Mouse (Mus musculus): ENCODE measurements around the gene Smyd3. TPM values are rescaled to one million over a fixed set of nuclear protein-coding genes. Genes with fewer than 3 reads are reported as not detected.
"Not testable (repeated sequence)": the region's sequence is repeated elsewhere in the genome, so short reads cannot be mapped to it uniquely, and the experiment has no call there.

Gene Smyd3
- polyA plus RNA-seq, 1 experiment from 2014 or later, result 9.5 TPM

DNA sequence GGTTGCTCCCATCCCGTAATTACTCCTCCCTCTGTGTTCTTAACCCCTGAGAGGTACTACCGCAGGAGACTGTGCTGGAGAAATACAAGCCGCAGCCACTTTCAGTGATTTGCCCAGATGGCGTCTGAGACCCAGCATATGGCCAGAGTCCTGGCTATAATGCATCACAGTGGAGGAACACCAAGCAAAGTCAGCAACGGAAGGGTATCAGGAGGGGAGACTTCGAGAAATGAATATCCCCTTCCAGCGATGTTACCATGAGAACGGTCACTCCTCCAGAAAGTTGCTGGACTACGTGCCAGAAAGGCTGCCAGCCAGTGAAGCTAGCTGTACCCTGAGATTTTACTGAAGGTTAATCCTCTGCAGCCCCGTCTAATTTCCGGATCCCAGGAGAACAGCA lies 325.1 kb downstream of the Smyd3 start:
- no peak overlapping the region for H3K9ac ChIP-seq
- no peaks in the 10 kb centered on the region for H3K9me3 ChIP-seq (replicated peaks)
- H3K4me3 ChIP-seq, result no peak overlapping the region
- no peak for ATAC-seq
- H3K4me2 ChIP-seq, result no peak overlapping the region
- H3K36me3 ChIP-seq, result no peaks in the 10 kb centered on the region
- no peak overlapping the region for H3K27ac ChIP-seq
- WGBS (ENCODE audit: insufficient replicate concordance), result 82% methylated on average over 11 of the region's 11 CpGs
- H3K4me1 ChIP-seq, result no peaks in the 10 kb centered on the region
- no peaks in the 10 kb centered on the region for H3K27me3 ChIP-seq (replicated peaks)

DNA sequence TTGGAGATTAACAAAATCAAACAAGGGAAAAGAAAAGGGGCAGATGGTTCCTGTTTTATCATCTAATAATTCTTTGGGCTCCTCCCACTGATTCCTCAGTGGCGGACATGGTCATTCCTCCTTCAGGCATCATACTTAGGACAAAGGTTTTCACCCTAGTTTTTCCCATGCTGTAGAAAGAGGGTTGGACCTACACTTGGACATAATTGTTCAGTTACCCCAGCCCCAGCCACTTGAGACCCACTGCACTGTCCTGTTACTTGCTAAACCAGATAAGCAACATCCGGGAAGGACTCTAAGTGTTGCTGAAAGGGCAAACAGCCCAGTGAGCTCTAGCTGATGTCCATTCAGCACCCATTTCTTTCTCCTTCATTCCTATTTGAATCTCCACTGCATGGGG lies 327.0 kb downstream of the Smyd3 start:
- H3K27ac ChIP-seq, result no peak overlapping the region
- no peaks in the 10 kb centered on the region for H3K4me1 ChIP-seq
- WGBS (ENCODE audit: insufficient replicate concordance), result 54% methylated on average over 2 of the region's 2 CpGs
- H3K9ac ChIP-seq, result no peak overlapping the region
- H3K36me3 ChIP-seq, result no peaks in the 10 kb centered on the region
- H3K27me3 ChIP-seq (replicated peaks), result no peaks in the 10 kb centered on the region
- H3K4me3 ChIP-seq, result no peak overlapping the region
- H3K4me2 ChIP-seq, result no peak overlapping the region
- no peak for ATAC-seq
- H3K9me3 ChIP-seq (replicated peaks), result no peaks in the 10 kb centered on the region

DNA sequence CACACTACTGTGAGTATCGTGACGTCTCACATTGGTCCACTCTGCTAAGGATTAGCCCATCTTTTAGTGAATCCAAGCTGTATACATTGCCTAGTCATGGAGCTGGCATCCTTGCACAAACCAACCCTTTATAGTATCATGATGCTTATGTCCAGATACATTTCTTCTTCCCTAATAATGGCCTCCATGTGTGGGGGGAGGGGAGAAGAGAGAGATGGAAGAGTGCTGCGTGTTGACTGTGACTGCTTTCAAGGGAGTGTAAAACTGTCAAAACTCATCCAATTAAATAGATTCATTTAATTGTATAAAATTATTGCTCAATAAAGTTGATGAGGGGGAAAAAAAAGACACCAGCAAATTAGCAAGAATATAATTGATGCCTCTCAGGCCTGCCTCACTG lies 330.7 kb downstream of the Smyd3 start:
- Histone ChIP-seq H3K9ac (no peak overlapping the region), H3K9me3 (replicated peaks) (no peaks in the 10 kb centered on the region), H3K4me2 (no peak overlapping the region), H3K4me1 (no peaks in the 10 kb centered on the region), H3K4me3 (no peak overlapping the region), H3K27ac (no peak overlapping the region), H3K36me3 (no peaks in the 10 kb centered on the region), H3K27me3 (replicated peaks) (no peaks in the 10 kb centered on the region)
- WGBS (ENCODE audit: insufficient replicate concordance), result 83% methylated on average over 3 of the region's 3 CpGs
- no peak for ATAC-seq

DNA sequence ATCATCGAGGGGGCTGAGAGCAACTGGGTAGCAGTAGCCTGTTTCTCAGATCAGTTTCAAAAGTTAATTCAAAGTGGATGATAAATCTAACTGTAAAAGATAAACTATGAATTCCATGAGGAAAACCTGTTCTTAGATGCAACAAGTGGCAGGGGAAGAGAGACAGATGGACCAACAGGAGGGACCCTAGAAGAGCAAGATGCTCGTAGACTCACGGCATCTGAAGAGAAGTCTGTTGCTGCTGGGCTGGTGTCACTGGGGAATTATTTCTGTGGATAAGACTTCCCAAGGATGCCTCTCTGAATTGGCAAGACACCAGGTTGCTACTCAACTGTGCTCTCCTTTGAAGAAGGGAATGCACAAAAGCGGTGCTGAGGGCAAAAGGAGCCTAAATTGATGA lies 333.2 kb downstream of the Smyd3 start:
- H3K4me3 ChIP-seq, result no peak overlapping the region
- ATAC-seq, result no peak
- no peaks in the 10 kb centered on the region for H3K27me3 ChIP-seq (replicated peaks)
- no peak overlapping the region for H3K27ac ChIP-seq
- H3K36me3 ChIP-seq, result no peaks in the 10 kb centered on the region
- no peaks in the 10 kb centered on the region for H3K9me3 ChIP-seq (replicated peaks)
- H3K9ac ChIP-seq, result no peak overlapping the region
- H3K4me2 ChIP-seq, result no peak overlapping the region
- H3K4me1 ChIP-seq, result no peaks in the 10 kb centered on the region
- 85% methylated on average over 4 of the region's 4 CpGs for WGBS (ENCODE audit: insufficient replicate concordance)

DNA sequence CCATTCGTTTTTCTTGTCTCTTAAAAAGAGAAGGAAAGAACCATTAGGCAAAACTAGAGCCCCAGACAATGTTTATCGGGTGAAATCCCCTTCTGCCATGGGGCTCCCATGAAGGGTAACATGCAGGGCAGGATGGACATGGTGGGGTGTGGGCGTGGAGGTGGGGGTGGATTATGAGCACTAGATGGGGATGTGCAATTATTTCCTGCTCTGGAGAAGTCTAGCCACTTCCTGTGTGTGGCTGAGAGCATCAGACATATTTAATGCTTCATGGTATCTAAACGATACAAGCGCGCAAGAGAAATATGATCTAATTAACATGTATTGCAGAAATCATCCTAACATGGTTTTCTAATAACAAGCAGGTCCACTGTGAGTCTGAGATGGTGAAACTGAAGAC lies 334.3 kb downstream of the Smyd3 start:
- Histone ChIP-seq H3K27ac (no peak overlapping the region), H3K36me3 (no peaks in the 10 kb centered on the region), H3K27me3 (replicated peaks) (no peaks in the 10 kb centered on the region), H3K9ac (no peak overlapping the region), H3K4me1 (no peaks in the 10 kb centered on the region), H3K4me2 (no peak overlapping the region), H3K4me3 (no peak overlapping the region), H3K9me3 (replicated peaks) (no peaks in the 10 kb centered on the region)
- WGBS (ENCODE audit: insufficient replicate concordance), result 72% methylated on average over 6 of the region's 6 CpGs
- ATAC-seq, result no peak

DNA sequence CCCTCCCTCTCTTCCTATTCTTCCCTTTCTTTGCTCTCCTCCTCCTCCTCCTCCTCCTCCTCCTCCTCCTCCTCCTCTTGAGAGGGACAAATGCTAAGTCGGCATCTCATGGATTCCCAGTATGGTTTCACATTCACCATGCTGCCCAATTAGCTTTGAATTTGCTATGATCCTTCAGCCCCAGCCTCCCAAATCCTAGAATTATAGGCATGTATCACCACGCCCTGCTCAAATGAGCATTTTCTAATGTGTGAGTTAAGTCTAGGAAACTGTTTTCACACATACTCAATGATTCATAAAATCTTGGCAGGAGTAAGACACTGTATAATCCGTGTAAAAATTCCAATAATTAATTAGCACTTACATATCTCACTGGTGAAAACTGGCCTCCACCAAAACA lies 337.3 kb downstream of the Smyd3 start:
- Histone ChIP-seq H3K9me3 (replicated peaks) (no peaks in the 10 kb centered on the region), H3K4me2 (no peak overlapping the region), H3K27me3 (replicated peaks) (no peaks in the 10 kb centered on the region), H3K27ac (no peak overlapping the region), H3K4me1 (no peaks in the 10 kb centered on the region), H3K4me3 (no peak overlapping the region), H3K9ac (no peak overlapping the region), H3K36me3 (no peaks in the 10 kb centered on the region)
- WGBS (ENCODE audit: insufficient replicate concordance), result 65% methylated on average over 3 of the region's 3 CpGs
- ATAC-seq, result no peak

DNA sequence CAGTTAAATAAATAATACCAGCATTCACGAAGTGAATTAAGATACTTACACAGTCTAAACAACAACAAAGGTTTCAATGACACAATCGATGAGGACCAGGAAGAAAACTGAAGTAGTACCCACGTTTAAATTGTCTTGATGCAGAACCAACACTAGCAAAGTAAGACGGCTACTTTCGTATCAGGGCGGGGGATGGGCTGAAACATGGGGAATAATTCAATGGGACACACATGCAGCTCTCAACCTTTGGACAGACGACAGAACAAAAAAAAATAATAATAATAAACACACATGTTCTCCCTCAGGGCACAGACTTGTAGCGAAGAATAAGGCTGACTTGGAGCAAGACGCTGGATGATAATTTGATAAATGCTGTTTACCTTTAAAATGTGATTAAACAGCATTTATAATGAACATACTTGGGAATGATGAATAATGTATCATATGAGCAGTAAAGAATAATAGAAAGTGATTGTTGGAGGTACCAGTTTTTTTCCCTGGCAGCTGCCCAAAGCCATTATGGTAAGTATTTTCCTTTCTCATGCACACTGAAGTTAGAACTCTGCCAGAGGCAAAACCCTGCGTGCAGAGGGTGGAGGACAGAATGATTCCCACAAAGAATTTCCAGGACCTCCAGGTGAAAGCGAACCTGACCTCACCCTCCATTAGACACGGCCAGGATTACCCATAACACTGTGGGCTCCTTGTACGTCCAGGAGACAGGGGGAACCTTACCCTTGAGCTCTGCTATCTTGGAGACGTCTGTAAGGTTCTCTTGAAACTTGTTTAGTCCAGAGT lies 340.8 kb downstream of the Smyd3 start:
- no peaks in the 10 kb centered on the region for H3K9me3 ChIP-seq (replicated peaks)
- no peak for ATAC-seq
- WGBS (ENCODE audit: insufficient replicate concordance), result 67% methylated on average over 14 of the region's 14 CpGs

DNA sequence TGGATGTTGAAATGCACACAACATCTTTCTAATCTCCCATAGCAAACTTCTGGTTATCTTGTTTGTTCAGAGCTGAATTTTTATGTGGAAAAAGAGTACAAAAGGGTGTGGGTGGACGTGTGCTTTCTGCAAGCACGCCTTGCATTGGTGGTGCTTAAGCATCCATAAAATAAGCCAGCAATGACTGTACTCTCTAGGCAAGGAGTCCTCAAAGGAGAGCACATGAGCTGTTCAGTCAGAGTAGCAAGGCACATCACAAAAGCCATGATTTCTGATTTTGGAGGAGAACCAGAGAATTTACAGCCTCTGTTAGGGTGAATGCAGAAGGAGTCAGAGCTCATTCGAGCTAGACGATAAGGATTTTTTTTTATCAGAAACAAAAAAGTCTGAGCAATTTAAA lies 343.6 kb downstream of the Smyd3 start:
- peaks cover 15% of the 10 kb centered on the region for H3K4me1 ChIP-seq
- H3K9me3 ChIP-seq (replicated peaks), result no peaks in the 10 kb centered on the region
- no peak for ATAC-seq
- H3K36me3 ChIP-seq, result no peaks in the 10 kb centered on the region
- H3K27ac ChIP-seq, result no peak overlapping the region
- no peak overlapping the region for H3K4me3 ChIP-seq
- H3K9ac ChIP-seq, result no peak overlapping the region
- H3K27me3 ChIP-seq (replicated peaks), result no peaks in the 10 kb centered on the region
- WGBS (ENCODE audit: insufficient replicate concordance), result 41% methylated on average over 4 of the region's 4 CpGs
- H3K4me2 ChIP-seq, result no peak overlapping the region

More for the DNA sequence above, 340.8 kb downstream of the Smyd3 start:
- no peak overlapping the region for H3K27ac ChIP-seq
- H3K4me2 ChIP-seq, result no peak overlapping the region
- no peak overlapping the region for H3K4me3 ChIP-seq
- H3K36me3 ChIP-seq, result no peaks in the 10 kb centered on the region
- H3K9ac ChIP-seq, result no peak overlapping the region
- H3K4me1 ChIP-seq, result no peaks in the 10 kb centered on the region
- H3K27me3 ChIP-seq (replicated peaks), result no peaks in the 10 kb centered on the region

DNA sequence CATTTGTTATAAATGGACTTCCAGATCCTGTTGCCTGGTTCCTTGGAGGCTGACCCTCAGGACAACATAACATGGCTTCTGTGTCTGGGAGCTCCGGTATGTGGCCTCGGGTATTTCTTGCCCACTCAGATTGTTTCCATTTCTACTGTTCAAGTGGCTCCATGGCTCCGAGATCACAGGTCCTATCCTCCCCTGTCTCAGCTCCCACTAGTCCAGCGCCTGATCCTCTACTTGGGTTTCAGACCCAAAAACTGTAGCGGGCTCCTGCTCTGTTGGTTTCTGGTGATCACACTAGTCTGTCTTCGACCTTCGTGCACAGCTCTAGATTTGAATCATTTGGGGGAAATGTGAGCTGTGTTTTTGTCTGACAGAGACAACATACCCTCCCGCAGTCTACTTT lies 347.3 kb downstream of the Smyd3 start:
- no peaks in the 10 kb centered on the region for H3K9me3 ChIP-seq (replicated peaks)
- WGBS (ENCODE audit: insufficient replicate concordance), result 71% methylated on average over 8 of the region's 8 CpGs
- peaks cover 15% of the 10 kb centered on the region for H3K4me1 ChIP-seq
- H3K27me3 ChIP-seq (replicated peaks), result no peaks in the 10 kb centered on the region
- no peak overlapping the region for H3K27ac ChIP-seq
- no peak overlapping the region for H3K4me2 ChIP-seq
- H3K36me3 ChIP-seq, result no peaks in the 10 kb centered on the region
- H3K4me3 ChIP-seq, result no peak overlapping the region
- ATAC-seq, result no peak
- no peak overlapping the region for H3K9ac ChIP-seq

DNA sequence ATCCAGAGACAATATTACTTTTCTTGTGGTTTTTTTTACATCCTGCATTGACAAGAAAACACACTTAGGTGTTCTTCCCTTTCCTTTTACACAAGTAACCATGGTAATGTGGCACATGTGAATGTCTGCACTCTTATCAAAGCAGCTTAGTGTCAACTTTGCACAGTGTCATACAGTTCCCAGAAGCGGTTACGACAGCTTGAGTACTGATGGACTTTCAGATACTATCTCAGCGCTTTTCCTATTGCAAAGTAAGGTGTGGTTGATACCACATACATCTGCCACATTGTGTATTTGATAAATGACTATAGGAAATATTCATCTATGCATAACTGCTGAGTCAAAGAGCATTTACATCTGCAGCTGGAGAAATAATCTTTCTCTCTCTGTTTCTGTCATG lies 348.1 kb downstream of the Smyd3 start:
- Histone ChIP-seq H3K4me1 (peaks cover 15% of the 10 kb centered on the region), H3K4me3 (no peak overlapping the region), H3K4me2 (no peak overlapping the region), H3K9me3 (replicated peaks) (no peaks in the 10 kb centered on the region), H3K27me3 (replicated peaks) (no peaks in the 10 kb centered on the region), H3K36me3 (no peaks in the 10 kb centered on the region), H3K27ac (no peak overlapping the region), H3K9ac (no peak overlapping the region)
- WGBS (ENCODE audit: insufficient replicate concordance), result 21% methylated on average over 3 of the region's 3 CpGs
- ATAC-seq, result peak; percentile 86

DNA sequence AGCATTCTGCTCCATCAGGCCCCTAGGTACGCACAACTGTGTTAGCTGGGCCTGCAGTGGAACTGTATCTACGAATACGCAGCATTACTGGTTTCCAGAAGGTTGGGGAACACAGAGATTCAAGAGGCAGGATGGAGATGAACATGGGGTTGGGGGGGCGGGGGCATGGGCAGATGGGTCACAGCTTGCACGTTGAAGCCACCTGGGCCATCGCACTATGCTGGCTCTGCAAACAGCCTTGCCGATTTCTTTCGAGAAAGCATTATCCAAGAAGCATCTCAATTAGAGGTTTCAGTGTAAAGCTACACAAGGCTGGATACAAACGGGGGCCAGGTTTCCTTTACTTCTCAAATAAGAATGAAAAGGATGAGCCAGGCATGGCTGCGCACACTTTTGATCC lies 348.7 kb downstream of the Smyd3 start:
- no peak for ATAC-seq
- WGBS (ENCODE audit: insufficient replicate concordance), result 80% methylated on average over 10 of the region's 10 CpGs
- H3K9ac ChIP-seq, result no peak overlapping the region
- no peak overlapping the region for H3K27ac ChIP-seq
- H3K4me2 ChIP-seq, result no peak overlapping the region
- H3K27me3 ChIP-seq (replicated peaks), result no peaks in the 10 kb centered on the region
- no peaks in the 10 kb centered on the region for H3K36me3 ChIP-seq
- no peaks in the 10 kb centered on the region for H3K9me3 ChIP-seq (replicated peaks)
- H3K4me3 ChIP-seq, result no peak overlapping the region
- peaks cover 15% of the 10 kb centered on the region for H3K4me1 ChIP-seq

DNA sequence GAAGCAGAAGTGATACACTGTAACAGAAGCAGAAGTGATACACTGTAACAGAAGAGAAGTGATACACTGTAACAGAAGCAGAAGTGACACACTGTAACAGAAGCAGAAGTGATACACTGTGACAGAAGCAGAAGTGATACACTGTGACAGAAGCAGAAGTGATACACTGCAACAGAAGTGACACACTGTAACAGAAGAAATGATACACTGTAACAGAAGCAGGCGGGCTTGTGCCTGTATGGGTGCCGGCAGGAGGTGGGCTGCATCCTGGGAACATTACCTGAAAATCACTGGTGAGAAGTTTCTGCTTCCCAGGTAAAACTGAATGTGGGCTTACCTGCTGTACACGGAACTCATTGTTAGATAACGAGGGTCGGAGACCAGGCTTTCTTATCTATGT lies 353.6 kb downstream of the Smyd3 start:
- H3K4me1 ChIP-seq; H3K4me2 ChIP-seq; H3K27ac ChIP-seq; H3K4me3 ChIP-seq; H3K27me3 ChIP-seq (replicated peaks); H3K36me3 ChIP-seq; ATAC-seq; H3K9ac ChIP-seq; H3K9me3 ChIP-seq (replicated peaks): not testable (repeated sequence)
- WGBS (ENCODE audit: insufficient replicate concordance), result 53% methylated on average over 5 of the region's 5 CpGs

DNA sequence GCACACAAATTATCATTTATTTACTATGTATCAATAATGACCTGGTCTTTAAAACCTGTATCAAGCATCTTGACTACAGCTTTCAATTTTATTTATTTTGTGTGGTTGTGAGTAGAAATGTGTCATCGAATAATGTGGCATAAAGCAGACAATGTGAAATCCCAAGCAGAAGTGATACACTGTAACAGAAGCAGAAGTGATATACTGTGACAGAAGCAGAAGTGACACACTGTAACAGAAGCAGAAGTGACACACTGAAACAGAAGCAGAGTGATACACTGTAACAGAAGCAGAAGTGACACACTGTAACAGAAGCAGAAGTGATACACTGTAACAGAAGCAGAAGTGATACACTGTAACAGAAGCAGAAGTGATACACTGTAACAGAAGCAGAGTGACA lies 355.1 kb downstream of the Smyd3 start:
- H3K9ac ChIP-seq; H3K9me3 ChIP-seq (replicated peaks); H3K27me3 ChIP-seq (replicated peaks); H3K4me2 ChIP-seq; H3K27ac ChIP-seq; H3K36me3 ChIP-seq; H3K4me3 ChIP-seq; H3K4me1 ChIP-seq; ATAC-seq: not testable (repeated sequence)
- 75% methylated on average over 1 of the region's 1 CpGs for WGBS (ENCODE audit: insufficient replicate concordance)

All from liver, embryonic 12.5 days (tissue).